Mouse (Mus musculus) kidney, adult 2 months (tissue): ENCODE data around the gene Ccser1. TPM values are rescaled to one million over a fixed set of nuclear protein-coding genes. Genes with fewer than 3 reads are reported as not detected.
A peak's percentile ranks its signal among the peaks of the same experiment; 100 is the strongest.

Experiments
- DNase-seq: peaks from one replicate; pipeline ENCODE4 v3.0.0; 2021
- H3K27ac ChIP-seq: fragments of 200-500 bp; 2 replicates; pipeline ENCODE4 v1.5.1; 2012; ENCODE audit warnings: low read depth, low read length, control low read depth, inconsistent platforms; ENCODE audit not compliant: insufficient read depth
- H3K27me3 ChIP-seq: fragments of 200-500 bp; replicated peaks from 2 replicates; pipeline ENCODE4 v1.6.1; 2012; ENCODE audit warnings: mild to moderate bottlenecking, moderate library complexity, low read length, inconsistent platforms; ENCODE audit not compliant: control insufficient read depth, insufficient read depth
- H3K36me3 ChIP-seq: fragments of 200-500 bp; 2 replicates; pipeline ENCODE4 v1.6.1; 2012; ENCODE audit warnings: mild to moderate bottlenecking, moderate library complexity, low read length, inconsistent platforms; ENCODE audit not compliant: control insufficient read depth, insufficient read depth
- H3K4me1 ChIP-seq: fragments of 200-500 bp; 2 replicates; pipeline ENCODE4 v1.6.1; 2011; ENCODE audit warnings: low read length; ENCODE audit not compliant: control insufficient read depth, insufficient read depth
- H3K4me3 ChIP-seq: fragments of 200-500 bp; 2 replicates; pipeline ENCODE4 v1.5.1; 2011; ENCODE audit warnings: mild to moderate bottlenecking, low read depth, low read length, control low read depth; ENCODE audit not compliant: insufficient read depth
- CTCF ChIP-seq: fragments of 200-500 bp; conservative IDR thresholded peaks from 2 replicates; pipeline ENCODE4 v1.5.1; 2011; ENCODE audit warnings: low read depth, mild to moderate bottlenecking, control low read depth, low read length, moderate library complexity, mixed read lengths; ENCODE audit not compliant: insufficient read depth, insufficient read length
- POLR2A ChIP-seq: fragments of 200-500 bp; IDR thresholded peaks from one replicate; pipeline ENCODE4 v1.6.1; 2011; ENCODE audit warnings: low read depth, low read length, control low read depth
- WGBS: fragments of 180-500 bp; shearing (Covaris S2); methylation state at CpG from one replicate; pipeline ENCODE4 v1.1.7; 2018; 5-methylcytosine and 5-hydroxymethylcytosine counted together
- polyA plus RNA-seq: library from polyadenylated mRNA; depleted of rRNA; stranded (reverse); fragments of >200 nt; gene quantifications from 2 replicates; pipeline ENCODE4 v1.2.3, GENCODE M21; 2012; rRNA removed

Gene Ccser1
- polyA plus RNA-seq = 4.2 and 5.1 TPM in 2 replicates

GRCm38 (mm10) chr6:61179949-61180755 is at the start of gene Ccser1:
Gene Ccser1, plus strand, starts transcription at chr6:61180324.
- no peaks in the 10 kb centered on the region for H3K27me3 ChIP-seq
- DNase-seq = peak; percentile 74
- 6% methylated on average over 105 of the region's 105 CpGs for WGBS
- TF ChIP-seq CTCF (no peak), POLR2A (no peak)
- H3K4me3 ChIP-seq = peak within 1 kb of the TSS; percentile 74
- H3K27ac ChIP-seq = peak within 1 kb of the TSS; percentile 30; the same call in 1 of the 2 replicates
- no peaks in the 10 kb centered on the region for H3K4me1 ChIP-seq
- H3K36me3 ChIP-seq = no peaks in the 10 kb centered on the region

GRCm38 (mm10) chr6:61136436-61136835 is 43.7 kb upstream of the Ccser1 start:
- WGBS = 89% methylated on average over 2 of the region's 2 CpGs
- Histone ChIP-seq H3K27ac (no peak overlapping the region), H3K36me3 (no peaks in the 10 kb centered on the region), H3K4me3 (no peak overlapping the region), H3K4me1 (no peaks in the 10 kb centered on the region), H3K27me3 (no peaks in the 10 kb centered on the region)
- TF ChIP-seq POLR2A (no peak), CTCF (no peak)
- no peak for DNase-seq

- Histone ChIP-seq H3K27me3 (no peaks in the 10 kb centered on the region), H3K36me3 (no peaks in the 10 kb centered on the region), H3K4me3 (no peak overlapping the region), H3K27ac (no peak overlapping the region), H3K4me1 (no peaks in the 10 kb centered on the region)
- WGBS = 49% methylated on average over 1 of the region's 1 CpGs
- TF ChIP-seq CTCF = no peak
- TF ChIP-seq POLR2A = no peak
- no peak for DNase-seq
Observed at GRCm38 (mm10) chr6:61143031-61143430, 37.1 kb upstream of the Ccser1 start.

GRCm38 (mm10) chr6:61152924-61153323 is 27.2 kb upstream of the Ccser1 start:
- Histone ChIP-seq H3K4me1 (no peaks in the 10 kb centered on the region), H3K27me3 (no peaks in the 10 kb centered on the region), H3K27ac (no peak overlapping the region), H3K4me3 (no peak overlapping the region), H3K36me3 (no peaks in the 10 kb centered on the region)
- 74% methylated on average over 3 of the region's 3 CpGs for WGBS
- DNase-seq = no peak
- TF ChIP-seq POLR2A (no peak), CTCF (no peak)

- 81% methylated on average over 6 of the region's 6 CpGs for WGBS
- no peak for DNase-seq
- Histone ChIP-seq H3K4me3 (no peak overlapping the region), H3K27me3 (no peaks in the 10 kb centered on the region), H3K36me3 (no peaks in the 10 kb centered on the region), H3K4me1 (no peaks in the 10 kb centered on the region), H3K27ac (no peak overlapping the region)
- TF ChIP-seq CTCF (no peak), POLR2A (no peak)
Observed at GRCm38 (mm10) chr6:61154654-61155053, 25.5 kb upstream of the Ccser1 start.

GRCm38 (mm10) chr6:61155059-61155629 is 25.0 kb upstream of the Ccser1 start:
- no peaks in the 10 kb centered on the region for H3K4me1 ChIP-seq
- H3K36me3 ChIP-seq = no peaks in the 10 kb centered on the region
- H3K27ac ChIP-seq = no peak overlapping the region
- WGBS = 77% methylated on average over 8 of the region's 8 CpGs
- H3K4me3 ChIP-seq = no peak overlapping the region
- H3K27me3 ChIP-seq = no peaks in the 10 kb centered on the region
- TF ChIP-seq POLR2A (no peak), CTCF (no peak)
- DNase-seq = no peak

- H3K27me3 ChIP-seq = no peaks in the 10 kb centered on the region
- H3K27ac ChIP-seq = no peak overlapping the region
- H3K4me1 ChIP-seq = no peaks in the 10 kb centered on the region
- no peak overlapping the region for H3K4me3 ChIP-seq
- TF ChIP-seq CTCF = no peak
- no peak for TF ChIP-seq POLR2A
- H3K36me3 ChIP-seq = no peaks in the 10 kb centered on the region
- no peak for DNase-seq
Observed at GRCm38 (mm10) chr6:61155718-61156117, 24.4 kb upstream of the Ccser1 start.
